Mouse (Mus musculus) thymus, adult 2 months (tissue): Measurements from ENCODE around the gene Ninj2. TPM values are rescaled to one million over a fixed set of nuclear protein-coding genes. Genes with fewer than 3 reads are reported as not detected.
A peak's percentile ranks its signal among the peaks of the same experiment; 100 is the strongest.

ENCODE experiments used
- DNase-seq: peaks from one replicate; pipeline ENCODE4 v3.0.0; 2021
- H3K27ac ChIP-seq: fragments of 200-500 bp; 2 replicates; pipeline ENCODE4 v1.5.1; 2012; ENCODE audit warnings: low read length, control low read depth; ENCODE audit not compliant: control insufficient read depth, insufficient read depth
- H3K27me3 ChIP-seq: fragments of 200-500 bp; 2 replicates; pipeline ENCODE4 v1.6.1; 2012; ENCODE audit warnings: mild to moderate bottlenecking, low read length, moderate library complexity, mixed read lengths; ENCODE audit not compliant: control insufficient read depth, insufficient read depth
- H3K36me3 ChIP-seq: fragments of 200-500 bp; 2 replicates; pipeline ENCODE4 v1.6.1; 2012; ENCODE audit warnings: mild to moderate bottlenecking, low read length, moderate library complexity; ENCODE audit not compliant: control insufficient read depth, insufficient read depth
- H3K4me1 ChIP-seq: fragments of 200-500 bp; replicated peaks from 2 replicates; pipeline ENCODE4 v1.6.1; 2012; ENCODE audit warnings: low read length; ENCODE audit not compliant: control insufficient read depth, insufficient read depth
- H3K4me3 ChIP-seq: fragments of 200-500 bp; 2 replicates; pipeline ENCODE4 v1.5.1; 2012; ENCODE audit warnings: mild to moderate bottlenecking, low read length, control low read depth, moderate library complexity; ENCODE audit not compliant: control insufficient read depth, insufficient read depth
- CTCF ChIP-seq: fragments of 200-500 bp; IDR thresholded peaks from 2 replicates; pipeline ENCODE4 v1.5.1; 2012; ENCODE audit warnings: mild to moderate bottlenecking, control low read depth, low read length, moderate library complexity, borderline replicate concordance; ENCODE audit not compliant: control insufficient read depth, poor library complexity, insufficient read depth; ENCODE audit errors: extremely low read depth
- POLR2A ChIP-seq: fragments of 200-500 bp; IDR thresholded peaks from 2 replicates; pipeline ENCODE4 v1.6.1; 2012; ENCODE audit warnings: mild to moderate bottlenecking, low read length, control low read depth, moderate library complexity; ENCODE audit not compliant: control insufficient read depth, poor library complexity, insufficient read depth; ENCODE audit errors: extremely low read depth
- WGBS: fragments of 180-500 bp; shearing (Covaris S2); methylation state at CpG from one replicate; pipeline ENCODE4 v1.1.7; 2018; 5-methylcytosine and 5-hydroxymethylcytosine counted together
- polyA plus RNA-seq: library from polyadenylated mRNA; depleted of rRNA; stranded (reverse); fragments of >200 nt; gene quantifications from 2 replicates; pipeline ENCODE4 v1.2.3, GENCODE M21; 2012

Gene Ninj2
- polyA plus RNA-seq, 1 experiment = 0.26 TPM

DNA sequence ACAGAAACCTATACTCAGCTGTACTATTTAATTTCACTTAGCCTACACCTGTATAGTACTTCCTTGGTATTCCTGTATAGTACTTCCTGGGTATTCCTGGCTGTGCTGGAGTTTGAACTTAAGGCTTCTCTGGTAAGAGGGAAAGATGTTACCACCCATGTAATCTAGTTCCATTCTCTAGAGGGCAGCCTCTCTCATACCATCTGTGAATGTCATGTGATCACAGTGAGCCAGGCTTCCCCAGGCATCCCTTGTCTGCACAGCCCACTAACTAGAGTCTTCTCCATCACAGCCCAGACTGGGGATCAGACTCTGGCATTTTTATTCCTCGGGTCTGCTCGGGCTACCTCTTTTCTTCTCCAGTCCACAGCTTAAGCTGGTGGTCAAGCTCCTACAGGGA is 126.1 kb downstream of the Ninj2 start:
- WGBS = 85% methylated on average over 2 of the region's 2 CpGs
- Histone ChIP-seq H3K27ac (no peak overlapping the region), H3K27me3 (no peaks in the 10 kb centered on the region), H3K4me3 (no peak overlapping the region), H3K4me1 (no peaks in the 10 kb centered on the region), H3K36me3 (no peaks in the 10 kb centered on the region)
- TF ChIP-seq CTCF (no peak), POLR2A (no peak)
- DNase-seq = no peak

DNA sequence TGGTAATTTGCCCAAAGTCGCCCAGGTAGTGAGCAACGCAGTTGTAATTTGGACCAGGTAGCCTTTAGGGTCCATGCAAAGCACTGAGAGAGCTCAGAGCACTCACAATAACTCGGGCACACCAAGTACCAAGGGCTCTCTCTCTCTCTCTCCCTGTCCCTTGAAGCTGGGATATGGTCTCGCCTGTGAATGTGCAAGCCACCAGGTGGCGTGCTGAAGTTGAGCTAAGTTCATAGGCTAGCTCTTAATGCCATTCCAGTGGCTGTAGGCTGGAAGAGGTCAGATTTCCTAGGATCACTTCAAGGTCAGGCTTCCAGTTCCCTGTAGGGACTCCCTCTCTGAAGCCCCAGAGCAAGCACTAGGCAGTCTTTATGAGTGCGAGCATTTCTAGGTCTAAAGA is 129.5 kb downstream of the Ninj2 start:
- DNase-seq = peak; percentile 38
- WGBS = 32% methylated on average over 6 of the region's 6 CpGs
- H3K4me1 ChIP-seq = no peaks in the 10 kb centered on the region

GRCm38 (mm10) chr6:120225355-120225754 is 132.2 kb downstream of the Ninj2 start:
- TF ChIP-seq CTCF (no peak), POLR2A (no peak)
- 70% methylated on average over 6 of the region's 6 CpGs for WGBS
- no peak for DNase-seq
- Histone ChIP-seq H3K27me3 (no peaks in the 10 kb centered on the region), H3K4me1 (no peaks in the 10 kb centered on the region), H3K36me3 (no peaks in the 10 kb centered on the region), H3K27ac (no peak overlapping the region), H3K4me3 (no peak overlapping the region)

More for the DNA sequence above, 129.5 kb downstream of the Ninj2 start:
- Histone ChIP-seq H3K4me3 (no peak overlapping the region), H3K27me3 (no peaks in the 10 kb centered on the region), H3K27ac (no peak overlapping the region), H3K36me3 (no peaks in the 10 kb centered on the region)
- TF ChIP-seq POLR2A = no peak
- no peak for TF ChIP-seq CTCF

- no peak for TF ChIP-seq POLR2A
- no peak for TF ChIP-seq CTCF
- Histone ChIP-seq H3K36me3 (no peaks in the 10 kb centered on the region), H3K4me3 (no peak overlapping the region), H3K27me3 (no peaks in the 10 kb centered on the region), H3K4me1 (no peaks in the 10 kb centered on the region), H3K27ac (no peak overlapping the region)
- 86% methylated on average over 7 of the region's 7 CpGs for WGBS
- no peak for DNase-seq
Measured at GRCm38 (mm10) chr6:120227068-120227467, 133.9 kb downstream of the Ninj2 start.

- 80% methylated on average over 7 of the region's 7 CpGs for WGBS
- H3K27ac ChIP-seq = no peak overlapping the region
- H3K27me3 ChIP-seq = no peaks in the 10 kb centered on the region
- DNase-seq = no peak
- no peaks in the 10 kb centered on the region for H3K4me1 ChIP-seq
- H3K36me3 ChIP-seq = no peaks in the 10 kb centered on the region
- TF ChIP-seq CTCF = no peak
- no peak for TF ChIP-seq POLR2A
- no peak overlapping the region for H3K4me3 ChIP-seq
Measured at GRCm38 (mm10) chr6:120229806-120230205, 136.7 kb downstream of the Ninj2 start.

DNA sequence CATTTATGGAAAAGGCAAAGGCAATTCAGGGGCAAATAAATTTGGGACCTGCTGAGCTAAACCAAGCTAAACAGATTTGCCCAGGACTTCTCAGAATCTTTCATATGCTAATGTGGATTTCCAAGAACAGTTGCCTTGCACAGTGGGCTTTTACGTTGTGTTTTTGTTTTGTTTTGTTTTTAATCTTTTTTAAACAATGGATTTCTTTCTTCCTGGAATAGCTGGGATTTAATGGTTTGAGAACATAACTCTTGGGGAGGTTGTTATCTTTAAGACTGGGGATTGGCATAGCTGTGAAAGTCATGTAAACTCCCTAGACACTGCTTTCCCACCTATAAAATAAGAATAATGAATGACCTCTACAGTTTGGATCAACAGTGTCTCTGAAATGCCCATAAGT is 137.3 kb downstream of the Ninj2 start:
- TF ChIP-seq POLR2A (no peak), CTCF (no peak)
- H3K27me3 ChIP-seq = no peaks in the 10 kb centered on the region
- WGBS = 60% methylated on average over 1 of the region's 1 CpGs

GRCm38 (mm10) chr6:120232885-120233284 is 139.7 kb downstream of the Ninj2 start:
- H3K27ac ChIP-seq = no peak overlapping the region
- H3K4me1 ChIP-seq = no peaks in the 10 kb centered on the region
- no peak overlapping the region for H3K4me3 ChIP-seq
- no peaks in the 10 kb centered on the region for H3K36me3 ChIP-seq
- DNase-seq = no peak
- TF ChIP-seq CTCF (no peak), POLR2A (no peak)
- H3K27me3 ChIP-seq = no peaks in the 10 kb centered on the region
- 97% methylated on average over 6 of the region's 6 CpGs for WGBS

More for the DNA sequence above, 137.3 kb downstream of the Ninj2 start:
- Histone ChIP-seq H3K36me3 (no peaks in the 10 kb centered on the region), H3K4me1 (no peaks in the 10 kb centered on the region), H3K27ac (no peak overlapping the region), H3K4me3 (no peak overlapping the region)
- no peak for DNase-seq
